In the genomic region with DNA sequence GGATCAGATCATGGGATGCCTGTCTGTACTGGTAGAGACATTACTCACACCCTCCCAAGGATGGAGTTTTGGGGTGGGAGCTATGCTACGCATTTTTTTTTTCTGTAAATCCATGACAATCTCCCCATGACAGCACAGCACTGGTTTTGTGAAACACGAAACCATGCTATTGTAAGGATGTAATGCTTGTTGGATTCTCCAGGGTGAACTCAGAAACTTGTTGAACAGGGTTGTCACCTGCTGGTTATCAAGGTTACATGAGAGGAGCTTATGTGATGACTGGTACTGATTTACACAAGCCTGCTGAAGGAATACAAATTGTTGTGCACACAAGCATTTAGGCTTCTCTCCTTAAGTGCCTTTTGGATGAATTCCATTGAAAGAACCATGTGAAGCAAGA, we compare ENCODE assay signal across 18 mouse cellular contexts.
"Had no signal": no experiment of that assay in that cellular context is flagged by ENCODE, and none has a peak within 500 bp of the region (broad histone marks: within the 10 kb centered on the region; RNA-seq: fewer than 3 reads in every experiment).

No protein-coding gene starts in this region.

- H3K36me3 ChIP-seq: midbrain, embryonic 10.5 days; midbrain, embryonic 12.5 days; neural tube, embryonic 13.5 days; neural tube, embryonic 15.5 days; stomach, embryonic 15.5 days had no signal

- H3K4me2 ChIP-seq: lung, embryonic 14.5 days; midbrain, embryonic 12.5 days; neural tube, embryonic 13.5 days; neural tube, embryonic 15.5 days; stomach, embryonic 15.5 days had no signal

- H3K9ac ChIP-seq: lung, embryonic 14.5 days; midbrain, embryonic 12.5 days; neural tube, embryonic 13.5 days; neural tube, embryonic 15.5 days; stomach, embryonic 15.5 days had no signal

- H3K27ac ChIP-seq: midbrain, embryonic 10.5 days; midbrain, embryonic 12.5 days; neural tube, embryonic 13.5 days; neural tube, embryonic 15.5 days; stomach, embryonic 15.5 days had no signal

- DNase-seq: lung, adult 18-20 months; lung, embryonic 14.5 days; lung, postnatal 10 days; lung, postnatal 4 days; midbrain, embryonic 14.5 days; retina, postnatal 1 day; right cerebral cortex, adult 18-20 months; right cerebral cortex, postnatal 14 days; thymus, adult 2 months; thymus, postnatal 25 days; thymus, postnatal 4 days had no signal

- H3K4me3 ChIP-seq: midbrain, embryonic 10.5 days; midbrain, embryonic 12.5 days; myocyte; neural tube, embryonic 13.5 days; neural tube, embryonic 15.5 days; stomach, embryonic 15.5 days had no signal

- H3K9me3 ChIP-seq: midbrain, embryonic 10.5 days; midbrain, embryonic 12.5 days; neural tube, embryonic 13.5 days; neural tube, embryonic 15.5 days; stomach, embryonic 15.5 days had no signal

- ATAC-seq: midbrain, embryonic 16.5 days had no signal

- H3K27me3 ChIP-seq: midbrain, embryonic 12.5 days; neural tube, embryonic 13.5 days; neural tube, embryonic 15.5 days; stomach, embryonic 15.5 days had no signal

- H3K4me1 ChIP-seq: midbrain, embryonic 12.5 days; neural tube, embryonic 13.5 days; neural tube, embryonic 15.5 days had no signal
